Comparison of ENCODE assay signal across 12 mouse cellular contexts in the genomic region with DNA sequence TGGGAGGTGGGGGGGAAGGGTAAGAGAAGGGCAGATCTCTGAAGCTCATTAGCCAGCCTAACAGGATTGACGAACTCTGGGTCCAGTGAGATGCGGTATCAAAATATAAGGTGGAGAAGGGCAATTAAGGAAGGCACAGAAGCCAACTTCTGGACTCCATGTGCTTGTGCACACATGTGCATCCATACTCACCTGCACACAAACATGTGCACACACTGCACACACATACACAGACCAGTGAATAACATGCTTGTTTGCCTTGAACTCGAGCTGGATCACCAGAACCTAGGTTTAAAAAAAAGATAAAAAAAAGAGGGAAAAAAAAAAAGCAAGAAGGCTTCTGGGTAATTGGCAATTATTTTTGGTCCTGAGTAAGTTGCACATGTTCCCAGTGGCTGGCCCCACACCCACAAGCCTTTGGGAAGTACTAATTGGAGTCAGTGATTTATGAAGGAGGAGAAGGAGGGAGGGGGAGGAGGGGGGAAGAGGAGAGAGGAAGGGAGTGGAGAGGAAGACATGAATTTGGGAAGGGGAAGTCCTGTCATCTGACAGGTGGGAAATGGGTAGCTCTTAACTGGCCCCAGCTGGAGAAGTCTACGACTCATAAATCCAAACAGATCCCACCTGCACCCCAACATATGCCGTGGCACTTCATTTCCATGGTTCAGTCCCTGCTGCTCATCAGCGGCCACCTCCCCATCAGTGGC.
"Had no signal": no experiment of that assay in that cellular context is flagged by ENCODE, and none has a peak within 500 bp of the region (broad histone marks: within the 10 kb centered on the region; RNA-seq: fewer than 3 reads in every experiment).

No protein-coding gene starts in this region.

- H3K4me1 ChIP-seq: midbrain, embryonic 15.5 days; neural tube, embryonic 12.5 days had no signal

- H3K27ac ChIP-seq: limb, embryonic 15.5 days; liver, embryonic 13.5 days; midbrain, embryonic 15.5 days; neural tube, embryonic 12.5 days; stomach, embryonic 15.5 days had no signal

- H3K36me3 ChIP-seq: limb, embryonic 15.5 days; liver, embryonic 13.5 days; midbrain, embryonic 15.5 days; neural tube, embryonic 12.5 days; stomach, embryonic 15.5 days had no signal

- ATAC-seq: intestine, postnatal 0 days; midbrain, embryonic 15.5 days had no signal

- H3K4me3 ChIP-seq: limb, embryonic 15.5 days; liver, embryonic 13.5 days; midbrain, embryonic 15.5 days; neural tube, embryonic 12.5 days; stomach, embryonic 15.5 days had no signal

- DNase-seq: kidney, postnatal 10 days; layer of hippocampus, adult 9-11 months; layer of hippocampus, postnatal 36 days; liver, embryonic 13.5 days; lung, adult 18-20 months; thymus, adult 2 months; thymus, postnatal 25 days had no signal

- H3K9ac ChIP-seq: limb, embryonic 15.5 days; liver, embryonic 13.5 days; midbrain, embryonic 15.5 days; neural tube, embryonic 12.5 days; stomach, embryonic 15.5 days had no signal

- H3K27me3 ChIP-seq: limb, embryonic 15.5 days; liver, embryonic 13.5 days; midbrain, embryonic 15.5 days; neural tube, embryonic 12.5 days; stomach, embryonic 15.5 days had no signal

- H3K9me3 ChIP-seq: limb, embryonic 15.5 days; liver, embryonic 13.5 days; neural tube, embryonic 12.5 days; stomach, embryonic 15.5 days had no signal

- H3K4me2 ChIP-seq: limb, embryonic 15.5 days; liver, embryonic 13.5 days; midbrain, embryonic 15.5 days; neural tube, embryonic 12.5 days; stomach, embryonic 15.5 days had no signal
